Mouse (Mus musculus): ENCODE results near the gene Acaca.

GRCm38 (mm10) chr11:84410383-84410782, 280.9 kb downstream of the Acaca start:
- TF ChIP-seq GATA1 (IDR thresholded peaks at IDR 0.05; ENCODE audit: low read length) (no peak), TAL1 (IDR thresholded peaks at IDR 0.05; ENCODE audit: low read length) (no peak)

Measured in erythroblast, embryonic 14.5 days (primary cell).